Mouse (Mus musculus): ENCODE measurements around the gene Macrod1. TPM values are rescaled to one million over a fixed set of nuclear protein-coding genes. Genes with fewer than 3 reads are reported as not detected.
A peak's percentile ranks its signal among the peaks of the same experiment; 100 is the strongest.

Gene Macrod1
- polyA plus RNA-seq, 1 experiment from 2014 or later = 6.9 TPM

- DNase-seq (ENCODE audit: low spot score) (peak; percentile 96), ATAC-seq (ENCODE audit: low FRiP score) (peak; percentile 97)
- Histone ChIP-seq H3K27me3 (ENCODE audit: control insufficient read depth, insufficient read depth, low read length) (no peaks in the 10 kb centered on the region), H3K36me3 (replicated peaks; ENCODE audit: control insufficient read depth, insufficient read depth) (peaks cover 23% of the 10 kb centered on the region), H3K27ac (peak within 1 kb of the TSS; percentile 83), H3K9me3 (ENCODE audit: control insufficient read depth, low read length) (no peaks in the 10 kb centered on the region), H3K4me3 (replicated peaks; ENCODE audit: low read length) (peak within 1 kb of the TSS; percentile 68), H3K4me1 (replicated peaks; ENCODE audit: control insufficient read depth, insufficient read depth, low read length) (peaks cover 20% of the 10 kb centered on the region), H3K9ac (peak within 1 kb of the TSS; percentile 77), H3K4me2 (replicated peaks) (peak within 1 kb of the TSS; percentile 78)
- WGBS = 0% methylated on average over 49 of the region's 50 CpGs
Observed at GRCm38 (mm10) chr19:7217162-7217925, 160.7 kb downstream of the Macrod1 start, which contains the start of gene Cox8a. Gene Cox8a, minus strand, starts transcription at chr19:7217616.

- DNase-seq (ENCODE audit: low spot score) (no peak), ATAC-seq (ENCODE audit: low FRiP score) (no peak; the same call in 1 of the 2 replicates)
- Histone ChIP-seq H3K4me1 (replicated peaks; ENCODE audit: control insufficient read depth, insufficient read depth, low read length) (peaks cover 20% of the 10 kb centered on the region), H3K36me3 (replicated peaks; ENCODE audit: control insufficient read depth, insufficient read depth) (peaks cover 22% of the 10 kb centered on the region), H3K4me2 (replicated peaks) (peak overlapping the region; percentile 78), H3K27me3 (ENCODE audit: control insufficient read depth, insufficient read depth, low read length) (no peaks in the 10 kb centered on the region), H3K27ac (no peak overlapping the region), H3K4me3 (replicated peaks; ENCODE audit: low read length) (peak overlapping the region; percentile 68), H3K9me3 (ENCODE audit: control insufficient read depth, low read length) (no peaks in the 10 kb centered on the region), H3K9ac (no peak overlapping the region)
- WGBS = 9% methylated on average over 6 of the region's 6 CpGs
Observed at GRCm38 (mm10) chr19:7217926-7218267, 161.3 kb downstream of the Macrod1 start.

- Histone ChIP-seq H3K9ac (no peak overlapping the region), H3K4me1 (replicated peaks; ENCODE audit: control insufficient read depth, insufficient read depth, low read length) (peaks cover 20% of the 10 kb centered on the region), H3K4me3 (replicated peaks; ENCODE audit: low read length) (no peak overlapping the region), H3K9me3 (ENCODE audit: control insufficient read depth, low read length) (no peaks in the 10 kb centered on the region), H3K27me3 (ENCODE audit: control insufficient read depth, insufficient read depth, low read length) (no peaks in the 10 kb centered on the region), H3K36me3 (replicated peaks; ENCODE audit: control insufficient read depth, insufficient read depth) (peaks cover 22% of the 10 kb centered on the region), H3K27ac (no peak overlapping the region), H3K4me2 (replicated peaks) (no peak overlapping the region)
- no peak for ATAC-seq (ENCODE audit: low FRiP score)
- DNase-seq (ENCODE audit: low spot score) = no peak
- WGBS = 95% methylated on average over 5 of the region's 5 CpGs
Observed at GRCm38 (mm10) chr19:7218753-7219152, 162.1 kb downstream of the Macrod1 start.

- Histone ChIP-seq H3K4me1 (replicated peaks; ENCODE audit: control insufficient read depth, insufficient read depth, low read length) (0 out of 2 replicates have a peak, but pooled peaks cover 3% of the 10 kb centered on the region), H3K4me2 (replicated peaks) (no peak overlapping the region), H3K27ac (no peak overlapping the region), H3K27me3 (ENCODE audit: control insufficient read depth, insufficient read depth, low read length) (no peaks in the 10 kb centered on the region), H3K9ac (no peak overlapping the region), H3K36me3 (replicated peaks; ENCODE audit: control insufficient read depth, insufficient read depth) (peaks cover 20% of the 10 kb centered on the region), H3K4me3 (replicated peaks; ENCODE audit: low read length) (no peak overlapping the region), H3K9me3 (ENCODE audit: control insufficient read depth, low read length) (no peaks in the 10 kb centered on the region)
- WGBS = 85% methylated on average over 6 of the region's 6 CpGs
- ATAC-seq (ENCODE audit: low FRiP score) = no peak
- DNase-seq (ENCODE audit: low spot score) = no peak
Observed at GRCm38 (mm10) chr19:7222196-7222595, 165.6 kb downstream of the Macrod1 start.

DNA sequence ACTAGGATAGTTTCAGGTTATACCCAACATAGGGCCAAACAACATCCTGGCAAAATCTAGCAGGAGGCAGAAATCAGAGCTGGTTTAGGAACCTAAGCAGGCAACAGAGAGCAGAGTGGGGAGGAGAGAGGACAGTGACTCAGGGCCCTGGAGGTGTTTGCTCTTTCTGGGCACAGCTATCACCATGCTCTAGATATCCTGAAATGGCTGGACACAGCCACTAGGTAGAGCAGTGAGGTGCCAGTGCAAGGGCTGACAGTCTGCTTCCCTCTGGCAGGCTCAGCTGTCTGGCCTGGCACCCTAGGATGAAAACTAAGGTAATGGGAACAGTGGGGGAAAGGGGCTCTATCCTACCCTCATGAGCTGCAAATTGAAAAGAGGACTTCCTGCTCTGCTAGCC is 166.9 kb downstream of the Macrod1 start:
- Histone ChIP-seq H3K4me2 (replicated peaks) (no peak overlapping the region), H3K9ac (no peak overlapping the region), H3K9me3 (ENCODE audit: control insufficient read depth, low read length) (no peaks in the 10 kb centered on the region), H3K4me3 (replicated peaks; ENCODE audit: low read length) (no peak overlapping the region), H3K27ac (no peak overlapping the region), H3K27me3 (ENCODE audit: control insufficient read depth, insufficient read depth, low read length) (no peaks in the 10 kb centered on the region), H3K4me1 (replicated peaks; ENCODE audit: control insufficient read depth, insufficient read depth, low read length) (no peaks in the 10 kb centered on the region), H3K36me3 (replicated peaks; ENCODE audit: control insufficient read depth, insufficient read depth) (peaks cover 33% of the 10 kb centered on the region)
- ATAC-seq (ENCODE audit: low FRiP score) = no peak
- no peak for DNase-seq (ENCODE audit: low spot score)

DNA sequence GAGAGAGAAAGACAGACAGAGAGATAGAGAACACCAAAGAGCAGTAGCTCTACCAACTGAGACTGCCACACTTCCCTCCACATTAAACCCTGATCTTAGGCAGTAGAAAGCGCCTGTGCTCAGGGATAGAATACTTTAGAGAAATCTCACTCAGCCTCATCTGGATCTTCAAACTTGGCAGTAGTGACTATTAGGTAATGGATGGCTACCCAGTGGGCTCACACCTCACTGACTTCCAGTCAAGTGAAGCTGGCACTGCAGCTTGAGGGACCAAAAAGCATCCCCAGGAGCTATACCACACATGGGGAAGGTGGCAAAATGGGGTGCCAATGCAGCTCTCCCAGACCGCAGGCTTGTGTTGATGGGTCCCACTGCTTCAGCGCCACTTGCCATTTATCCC is 167.6 kb downstream of the Macrod1 start:
- H3K4me2 ChIP-seq (replicated peaks) = no peak overlapping the region
- no peak overlapping the region for H3K27ac ChIP-seq
- H3K4me1 ChIP-seq (replicated peaks; ENCODE audit: control insufficient read depth, insufficient read depth, low read length) = no peaks in the 10 kb centered on the region
- ATAC-seq (ENCODE audit: low FRiP score) (no peak), DNase-seq (ENCODE audit: low spot score) (no peak)
- H3K9ac ChIP-seq = no peak overlapping the region
- no peak overlapping the region for H3K4me3 ChIP-seq (replicated peaks; ENCODE audit: low read length)
- 92% methylated on average over 3 of the region's 3 CpGs for WGBS
- H3K36me3 ChIP-seq (replicated peaks; ENCODE audit: control insufficient read depth, insufficient read depth) = peaks cover 40% of the 10 kb centered on the region
- H3K9me3 ChIP-seq (ENCODE audit: control insufficient read depth, low read length) = no peaks in the 10 kb centered on the region
- no peaks in the 10 kb centered on the region for H3K27me3 ChIP-seq (ENCODE audit: control insufficient read depth, insufficient read depth, low read length)

GRCm38 (mm10) chr19:7225096-7225690 is 168.6 kb downstream of the Macrod1 start:
- no peaks in the 10 kb centered on the region for H3K9me3 ChIP-seq (ENCODE audit: control insufficient read depth, low read length)
- no peak for DNase-seq (ENCODE audit: low spot score)
- no peak overlapping the region for H3K9ac ChIP-seq
- no peaks in the 10 kb centered on the region for H3K4me1 ChIP-seq (replicated peaks; ENCODE audit: control insufficient read depth, insufficient read depth, low read length)
- no peak overlapping the region for H3K27ac ChIP-seq
- no peak for ATAC-seq (ENCODE audit: low FRiP score)
- 85% methylated on average over 9 of the region's 9 CpGs for WGBS
- no peaks in the 10 kb centered on the region for H3K27me3 ChIP-seq (ENCODE audit: control insufficient read depth, insufficient read depth, low read length)
- no peak overlapping the region for H3K4me2 ChIP-seq (replicated peaks)
- H3K4me3 ChIP-seq (replicated peaks; ENCODE audit: low read length) = no peak overlapping the region
- H3K36me3 ChIP-seq (replicated peaks; ENCODE audit: control insufficient read depth, insufficient read depth) = peaks cover 50% of the 10 kb centered on the region

GRCm38 (mm10) chr19:7226511-7226914 is 169.9 kb downstream of the Macrod1 start:
- Histone ChIP-seq H3K27me3 (ENCODE audit: control insufficient read depth, insufficient read depth, low read length) (no peaks in the 10 kb centered on the region), H3K9ac (no peak overlapping the region), H3K4me1 (replicated peaks; ENCODE audit: control insufficient read depth, insufficient read depth, low read length) (no peaks in the 10 kb centered on the region), H3K4me3 (replicated peaks; ENCODE audit: low read length) (no peak overlapping the region), H3K9me3 (ENCODE audit: control insufficient read depth, low read length) (no peaks in the 10 kb centered on the region), H3K27ac (no peak overlapping the region), H3K4me2 (replicated peaks) (no peak overlapping the region), H3K36me3 (replicated peaks; ENCODE audit: control insufficient read depth, insufficient read depth) (peaks cover 63% of the 10 kb centered on the region)
- no peak for ATAC-seq (ENCODE audit: low FRiP score)
- DNase-seq (ENCODE audit: low spot score) = no peak
- 75% methylated on average over 6 of the region's 6 CpGs for WGBS

GRCm38 (mm10) chr19:7234537-7235221 is 178.1 kb downstream of the Macrod1 start:
- ATAC-seq (ENCODE audit: low FRiP score) = peak; percentile 88
- Histone ChIP-seq H3K4me2 (replicated peaks) (no peak overlapping the region), H3K4me3 (replicated peaks; ENCODE audit: low read length) (no peak overlapping the region), H3K36me3 (replicated peaks; ENCODE audit: control insufficient read depth, insufficient read depth) (peaks cover 56% of the 10 kb centered on the region), H3K27ac (no peak overlapping the region), H3K27me3 (ENCODE audit: control insufficient read depth, insufficient read depth, low read length) (no peaks in the 10 kb centered on the region), H3K9ac (no peak overlapping the region), H3K4me1 (replicated peaks; ENCODE audit: control insufficient read depth, insufficient read depth, low read length) (peaks cover 7% of the 10 kb centered on the region; the same call in 1 of the 2 replicates), H3K9me3 (ENCODE audit: control insufficient read depth, low read length) (no peaks in the 10 kb centered on the region)
- WGBS = 48% methylated on average over 8 of the region's 8 CpGs
- DNase-seq (ENCODE audit: low spot score) = peak; percentile 77
